In genomic region chr4:62177282-62177681, GRCm38 (mm10) we compare ENCODE assay signal across 12 mouse cellular contexts. TPM values are rescaled to one million over a fixed set of nuclear protein-coding genes. Genes with fewer than 3 reads are reported as not detected.
DNase-seq lines count a peak whose midpoint lies in the region; ATAC-seq and TF ChIP-seq lines count a peak whose summit lies in the region.
"Had no signal": no experiment of that assay in that cellular context is flagged by ENCODE, and none has a peak within 500 bp of the region (broad histone marks: within the 10 kb centered on the region; RNA-seq: fewer than 3 reads in every experiment).

No protein-coding gene starts in this region.

- no peak for ATAC-seq in kidney, postnatal 0 days (replicated peaks; ENCODE audit: low FRiP score, low read depth)
- ATAC-seq in kidney, embryonic 14.5 days (ENCODE audit: low FRiP score, low TSS enrichment), result no peak

- no peaks in the 10 kb centered on the region for H3K9me3 ChIP-seq in kidney, postnatal 0 days (replicated peaks; ENCODE audit: low read length)
- H3K9me3 ChIP-seq in kidney, embryonic 14.5 days (ENCODE audit: control insufficient read depth, low read length), result no peaks in the 10 kb centered on the region
- H3K9me3 ChIP-seq: stomach, embryonic 15.5 days had no signal

- H3K36me3 ChIP-seq in kidney, postnatal 0 days (ENCODE audit: insufficient read depth, low read length), result no peaks in the 10 kb centered on the region
- no peaks in the 10 kb centered on the region for H3K36me3 ChIP-seq in kidney, embryonic 14.5 days (ENCODE audit: control insufficient read depth, insufficient read depth, low read length)
- H3K36me3 ChIP-seq: stomach, embryonic 15.5 days had no signal

- H3K4me1 ChIP-seq in kidney, postnatal 0 days (replicated peaks; ENCODE audit: insufficient read depth, low read length), result no peaks in the 10 kb centered on the region
- H3K4me1 ChIP-seq in kidney, embryonic 14.5 days (ENCODE audit: control insufficient read depth, insufficient read depth, low read length), result no peaks in the 10 kb centered on the region
- H3K4me1 ChIP-seq: stomach, embryonic 15.5 days had no signal

- no peak overlapping the region for H3K9ac ChIP-seq in kidney, postnatal 0 days (ENCODE audit: low read depth, low read length)
- no peak overlapping the region for H3K9ac ChIP-seq in kidney, embryonic 14.5 days (ENCODE audit: low read depth, low read length)
- H3K9ac ChIP-seq: stomach, embryonic 15.5 days had no signal

- TF ChIP-seq CTCF in kidney, postnatal 0 days (IDR thresholded peaks at IDR 0.05; ENCODE audit: low read depth), result peak; percentile 65

- no peaks in the 10 kb centered on the region for H3K27me3 ChIP-seq in kidney, postnatal 0 days (ENCODE audit: insufficient read depth, low read length)
- no peaks in the 10 kb centered on the region for H3K27me3 ChIP-seq in kidney, embryonic 14.5 days (ENCODE audit: control insufficient read depth, insufficient read depth, low read length)
- H3K27me3 ChIP-seq: stomach, embryonic 15.5 days had no signal

- intact Hi-C loops in heart, postnatal 25 days (cut with DNase I), result no loop called here

- no peak overlapping the region for H3K4me3 ChIP-seq in kidney, postnatal 0 days (replicated peaks; ENCODE audit: low read depth, low read length)
- no peak overlapping the region for H3K4me3 ChIP-seq in kidney, embryonic 14.5 days (ENCODE audit: low read length)
- H3K4me3 ChIP-seq: stomach, embryonic 15.5 days had no signal

- peak; percentile 30 to 66 for DNase-seq in adrenal gland, adult (ENCODE audit: inconsistent age in 2 of 2, low spot score in 1 of 2)
- DNase-seq in adrenal gland, adult 8-10 months, result no peak
- DNase-seq in kidney, postnatal 0 days (ENCODE audit: low spot score), result peak; percentile 18
- peak; percentile 51 to 54 for DNase-seq in B cell, adult 2 months
- DNase-seq in embryo, embryonic 10.5 days (ENCODE audit: low spot score), result peak; percentile 45
- peak; percentile 30 for DNase-seq in mesoderm, embryonic 11.5 days (ENCODE audit: low read depth, low spot score)
- DNase-seq in heart, postnatal 25 days (ENCODE audit: low spot score), result no peak

- no peak overlapping the region for H3K4me2 ChIP-seq in kidney, postnatal 0 days (ENCODE audit: low read length)
- no peak overlapping the region for H3K4me2 ChIP-seq in kidney, embryonic 14.5 days (replicated peaks; ENCODE audit: low read depth, low read length)
- H3K4me2 ChIP-seq: stomach, embryonic 15.5 days had no signal

- WGBS in kidney, postnatal 0 days, result 41% methylated on average over 5 of the region's 5 CpGs
- 41% methylated on average over 5 of the region's 5 CpGs for WGBS in kidney, embryonic 14.5 days

- no peak overlapping the region for H3K27ac ChIP-seq in kidney, postnatal 0 days
- no peak overlapping the region for H3K27ac ChIP-seq in kidney, embryonic 14.5 days (ENCODE audit: low read depth, low read length)
- H3K27ac ChIP-seq: stomach, embryonic 15.5 days had no signal

RNA-seq across cellular contexts. Expression of gene Mup21, which starts 26.6 kb away (rescaled TPM):
- not detected for total RNA-seq in adrenal gland, adult 8-10 months (2022)
- not detected in 2 replicates for polyA plus RNA-seq in kidney, postnatal 0 days (2015; fragmentation: Nextera tagmentation; extraction: Ambion mirVana)
- polyA plus RNA-seq in kidney, embryonic 14.5 days (2014; fragmentation: Nextera tagmentation; extraction: Ambion mirVana), result not detected in 2 replicates
- total RNA-seq in heart, postnatal 25 days (2021), result not detected
- polyA plus RNA-seq: C2C12; gonadal fat pad, adult 2 months; liver, embryonic 16.5 days; stomach, embryonic 15.5 days had no signal

RNA-seq across cellular contexts. Expression of gene Zfp37, which starts 53.6 kb away (rescaled TPM):
- 10 to 100 TPM in 2 of 4 experiments, 1 to 10 TPM in 2; 7.0 to 10.9 (median 9.2) TPM for total RNA-seq in adrenal gland, adult 8-10 months (2022)
- polyA plus RNA-seq in kidney, postnatal 0 days (2015; fragmentation: Nextera tagmentation; extraction: Ambion mirVana), result 6.6 and 7.0 TPM in 2 replicates
- 10.0 and 15.5 TPM in 2 replicates for polyA plus RNA-seq in kidney, embryonic 14.5 days (2014; fragmentation: Nextera tagmentation; extraction: Ambion mirVana)
- total RNA-seq in heart, postnatal 25 days (2021), result 1 to 10 TPM; 1.7 to 2.1 TPM

Comparison
In these comparisons a context has a peak if more than half of its experiments do, and no peak if none do; other contexts are left out.
1. DNase-seq: peak in adrenal gland, adult (2 of 2), kidney, postnatal 0 days (single experiment), B cell, adult 2 months (2 of 2), embryo, embryonic 10.5 days (single experiment) and mesoderm, embryonic 11.5 days (single experiment); none in adrenal gland, adult 8-10 months (single experiment) and heart, postnatal 25 days (single experiment).